Mouse (Mus musculus) layer of hippocampus, adult 2 months (tissue): ENCODE results near the gene Cryba2. TPM values are rescaled to one million over a fixed set of nuclear protein-coding genes. Genes with fewer than 3 reads are reported as not detected.

Experiments used
- DNase-seq, 2 experiments: peaks; one replicate each; pipeline ENCODE4 v3.0.0; 2022; ENCODE audit warnings: low spot score in 2 of 2
- H3K27ac ChIP-seq: fragments of 200-600 bp; 2 replicates; pipeline ENCODE4 v1.8.1; 2022
- H3K4me3 ChIP-seq: fragments of 200-600 bp; 2 replicates; pipeline ENCODE4 v1.8.1; 2022; ENCODE audit warnings: mild to moderate bottlenecking
- CTCF ChIP-seq: fragments of 200-600 bp; conservative IDR thresholded peaks from 2 replicates; pipeline ENCODE4 v1.8.1; 2022; ENCODE audit warnings: antibody characterized with exemption, mild to moderate bottlenecking, moderate library complexity
- total RNA-seq, 2 experiments: library from RNA; stranded (reverse); gene quantifications; 2 replicates each; pipeline ENCODE4 v1.2.3; 2021

Cryba2 gene
- total RNA-seq, 2 experiments from 2014 or later: not detected

DNA sequence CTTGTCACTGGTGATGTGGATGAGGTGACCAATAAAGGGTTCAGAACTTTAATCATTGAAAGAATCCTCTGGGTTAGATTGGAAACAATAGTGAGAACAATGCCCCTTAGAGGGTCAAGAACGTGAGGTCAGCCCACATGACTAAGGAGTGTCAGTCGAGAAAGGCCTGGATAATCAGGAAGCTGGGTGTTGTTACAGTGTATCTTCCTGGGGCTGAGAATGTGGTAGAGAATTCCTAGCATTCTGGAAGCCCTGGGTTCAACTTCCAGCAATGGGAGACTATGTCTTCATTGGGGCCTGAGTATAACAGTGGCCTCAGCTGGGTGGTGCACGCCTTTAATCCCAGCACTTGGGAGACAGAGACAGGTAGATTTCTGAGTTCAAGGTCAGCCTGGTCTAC is 15.7 kb downstream of the Cryba2 start:
- no peak for TF ChIP-seq CTCF
- Histone ChIP-seq H3K27ac (no peak overlapping the region), H3K4me3 (no peak overlapping the region)
- DNase-seq: no peak

DNA sequence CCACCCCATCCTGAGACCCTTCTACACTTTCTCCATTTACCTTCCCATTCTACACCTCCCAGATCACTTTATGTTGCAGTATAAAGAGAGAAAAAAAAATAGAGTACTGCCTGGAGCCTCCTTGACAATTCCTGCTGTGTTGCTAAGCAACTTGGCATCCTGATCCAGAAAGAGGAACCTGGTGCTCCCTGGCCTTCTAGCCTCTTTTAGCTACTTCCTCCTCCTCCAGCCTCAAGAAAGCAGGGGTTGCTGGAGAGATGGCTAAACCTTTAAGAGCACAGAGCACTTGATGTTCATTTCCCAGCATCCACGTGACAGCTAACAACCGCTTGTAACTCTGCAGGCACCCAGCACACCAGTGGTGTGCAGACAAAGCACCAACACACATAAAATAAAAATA is 20.7 kb downstream of the Cryba2 start:
- DNase-seq: no peak

GRCm38 (mm10) chr1:74861783-74862182 is 31.2 kb downstream of the Cryba2 start:
- TF ChIP-seq CTCF: peak; percentile 61
- DNase-seq: no peak
- H3K4me3 ChIP-seq: no peak overlapping the region
- no peak overlapping the region for H3K27ac ChIP-seq

More for the DNA sequence above, 20.7 kb downstream of the Cryba2 start:
- no peak for TF ChIP-seq CTCF
- Histone ChIP-seq H3K27ac (no peak overlapping the region), H3K4me3 (no peak overlapping the region)

GRCm38 (mm10) chr1:74859223-74859984 is 33.5 kb downstream of the Cryba2 start:
- TF ChIP-seq CTCF: no peak
- Histone ChIP-seq H3K27ac (peak overlapping the region; percentile 94), H3K4me3 (peak overlapping the region; percentile 70)
- peak in 1 of 2 experiments; percentile 39 for DNase-seq

DNA sequence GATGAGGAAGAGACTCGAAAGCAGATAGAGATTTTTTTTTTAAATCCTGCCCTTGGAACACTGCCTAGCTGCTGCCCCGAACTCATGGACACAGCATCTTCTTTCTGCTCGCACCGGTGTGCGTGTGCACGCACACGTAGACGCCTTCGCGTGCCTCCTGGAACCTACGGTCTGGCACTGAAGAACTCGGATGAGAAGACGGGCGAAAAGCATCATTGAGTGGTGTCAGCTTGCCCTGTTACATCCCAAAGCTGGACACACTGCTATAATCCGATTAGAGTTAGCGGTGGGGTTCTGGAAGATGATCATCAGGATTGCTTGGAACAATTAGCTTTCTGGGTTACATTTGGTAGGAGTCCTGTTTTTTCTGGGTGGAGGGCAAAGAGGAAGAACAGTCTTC is 34.1 kb downstream of the Cryba2 start:
- DNase-seq: no peak
- peak overlapping the region; percentile 94 for H3K27ac ChIP-seq
- H3K4me3 ChIP-seq: peak overlapping the region; percentile 70
- no peak for TF ChIP-seq CTCF

DNA sequence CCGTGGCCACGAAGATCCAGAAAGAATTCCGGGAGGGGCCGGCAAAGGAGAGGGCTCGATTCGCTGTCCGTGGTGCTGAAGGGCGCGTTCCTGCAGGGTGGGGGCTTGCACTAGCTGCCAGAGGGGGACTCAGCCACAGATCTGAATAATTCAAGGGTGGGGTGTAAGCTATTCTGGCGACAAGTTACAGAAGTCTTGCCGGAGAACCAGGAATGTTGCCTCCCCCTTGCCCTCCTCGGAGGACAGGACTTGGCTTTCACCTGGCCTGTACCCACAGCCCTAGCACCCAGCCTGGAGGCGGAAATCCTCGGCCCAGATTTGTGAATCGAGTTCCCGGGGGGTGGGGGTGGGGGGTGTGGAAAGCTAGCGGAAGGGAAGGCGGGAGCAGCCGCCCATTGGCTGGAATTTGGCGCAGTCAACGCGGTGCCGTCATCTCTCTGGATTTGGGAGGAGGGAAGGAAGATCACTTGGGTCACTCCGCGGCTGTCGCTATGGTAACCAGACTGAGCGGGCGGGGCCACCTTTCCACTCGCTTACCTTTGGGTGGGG is 34.7 kb downstream of the Cryba2 start:
- TF ChIP-seq CTCF: no peak
- Histone ChIP-seq H3K4me3 (peak overlapping the region; percentile 70), H3K27ac (peak overlapping the region; percentile 94)
- DNase-seq: peak; percentile 90 to 94

DNA sequence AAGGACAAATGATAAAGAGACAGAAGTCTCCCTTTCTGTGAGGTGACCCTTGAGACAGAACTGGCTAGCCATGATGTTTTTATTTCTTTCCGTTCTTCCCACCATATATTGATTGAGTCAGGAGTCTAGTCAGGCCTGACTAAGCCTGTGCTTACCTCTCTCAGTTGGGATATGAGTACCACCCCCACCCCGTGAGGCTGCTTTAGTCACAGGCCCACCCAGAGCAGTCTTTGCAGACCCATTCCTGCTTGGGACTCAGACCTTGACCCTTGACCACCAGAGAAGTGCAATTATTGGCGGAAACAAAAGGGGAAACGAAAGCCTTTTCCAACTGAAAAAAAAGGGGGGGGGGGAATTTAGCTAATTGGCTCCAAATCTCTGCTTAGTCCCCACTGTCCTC is 35.3 kb downstream of the Cryba2 start:
- TF ChIP-seq CTCF: no peak
- no peak for DNase-seq
- peak overlapping the region; percentile 70 for H3K4me3 ChIP-seq
- peak overlapping the region; percentile 94 for H3K27ac ChIP-seq

DNA sequence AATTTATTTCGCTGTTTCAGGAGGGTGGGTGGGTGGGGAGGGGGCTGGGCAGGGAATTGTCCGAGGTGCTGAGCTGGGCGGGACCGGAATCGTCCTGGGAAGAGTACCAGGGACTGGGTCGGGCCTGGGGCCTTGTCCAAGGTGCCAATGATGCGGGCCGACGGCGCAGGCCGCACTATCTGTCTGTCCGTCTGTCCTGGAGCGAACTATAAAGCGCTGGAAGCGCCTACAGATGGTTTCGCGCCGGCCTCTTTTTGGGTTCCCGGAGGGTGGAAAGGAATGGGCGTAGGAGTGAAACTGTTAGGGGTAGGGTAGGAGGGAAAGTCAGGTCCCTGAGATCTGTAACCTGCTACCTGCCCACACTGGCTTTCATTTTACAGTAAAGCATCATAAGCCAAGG is 35.7 kb downstream of the Cryba2 start:
- no peak for TF ChIP-seq CTCF
- Histone ChIP-seq H3K27ac (peak overlapping the region; percentile 94), H3K4me3 (peak overlapping the region; percentile 70)
- DNase-seq: no peak

GRCm38 (mm10) chr1:74856791-74857190 is 36.2 kb downstream of the Cryba2 start:
- TF ChIP-seq CTCF: no peak
- H3K27ac ChIP-seq: peak overlapping the region; percentile 94
- DNase-seq: peak in 1 of 2 experiments; percentile 21
- peak overlapping the region; percentile 70 for H3K4me3 ChIP-seq

DNA sequence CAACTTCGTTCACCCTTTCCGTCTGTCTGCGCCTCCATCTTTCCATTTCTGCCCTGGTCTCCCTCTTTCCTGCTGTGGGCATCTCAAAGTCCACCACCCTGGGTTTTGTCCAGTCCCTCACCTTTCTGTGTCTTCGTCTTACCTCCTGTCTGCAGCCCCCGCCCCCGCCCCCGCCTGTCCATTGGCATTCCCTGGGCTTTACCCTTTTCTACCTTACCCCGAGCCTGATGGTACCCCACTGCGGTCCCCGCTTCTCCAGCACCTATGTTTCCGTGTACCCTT is 36.6 kb downstream of the Cryba2 start:
- Histone ChIP-seq H3K4me3 (peak overlapping the region; percentile 70), H3K27ac (peak overlapping the region; percentile 94)
- TF ChIP-seq CTCF: no peak
- no peak for DNase-seq

- TF ChIP-seq CTCF: no peak
- peak overlapping the region; percentile 70 for H3K4me3 ChIP-seq
- H3K27ac ChIP-seq: peak overlapping the region; percentile 94
- peak in 1 of 2 experiments; percentile 23 for DNase-seq
Measured at GRCm38 (mm10) chr1:74855651-74856438, 37.1 kb downstream of the Cryba2 start.

GRCm38 (mm10) chr1:74855156-74855555 is 37.8 kb downstream of the Cryba2 start:
- DNase-seq: peak in 1 of 2 experiments; percentile 29
- no peak; the same call in 1 of the 2 replicates for TF ChIP-seq CTCF
- Histone ChIP-seq H3K4me3 (peak overlapping the region; percentile 70), H3K27ac (peak overlapping the region; percentile 94)
